19 mouse cellular contexts compared by ENCODE assay signal in genomic region chr9:77586806-77587591, GRCm38 (mm10). TPM values are rescaled to one million over a fixed set of nuclear protein-coding genes. Genes with fewer than 3 reads are reported as not detected.
DNase-seq lines count a peak whose midpoint lies in the region; ATAC-seq and TF ChIP-seq lines count a peak whose summit lies in the region.
"Had no signal": no experiment of that assay in that cellular context is flagged by ENCODE, and none has a peak within 500 bp of the region (broad histone marks: within the 10 kb centered on the region; RNA-seq: fewer than 3 reads in every experiment).

No protein-coding gene starts in this region.

- H3K4me1 ChIP-seq in hindbrain, postnatal 0 days (ENCODE audit: insufficient read depth, low read length): no peaks in the 10 kb centered on the region
- H3K4me1 ChIP-seq in hindbrain, embryonic 11.5 days (replicated peaks; ENCODE audit: control insufficient read depth, insufficient read depth, low read length): no peaks in the 10 kb centered on the region
- peaks cover 44% of the 10 kb centered on the region for H3K4me1 ChIP-seq in forebrain, embryonic 10.5 days
- H3K4me1 ChIP-seq in limb, embryonic 15.5 days: no peaks in the 10 kb centered on the region
- H3K4me1 ChIP-seq: kidney, embryonic 15.5 days; neural tube, embryonic 13.5 days had no signal

- DNase-seq in hindbrain, postnatal 0 days (ENCODE audit: low spot score): no peak
- no peak for DNase-seq in hindbrain, embryonic 11.5 days (ENCODE audit: low spot score)
- DNase-seq in CD4-positive, CD25-positive, alpha-beta regulatory T cell, adult 2 months (ENCODE audit: low read depth, low spot score): peak; percentile 27
- DNase-seq in forebrain, embryonic 10.5 days (ENCODE audit: extremely low spot score, low spot score): no peak
- no peak for DNase-seq in ovary, postnatal 14 days (ENCODE audit: low spot score)
- DNase-seq in heart, postnatal 4 days: no peak
- no peak for DNase-seq in spleen, postnatal 10 days (ENCODE audit: low spot score in 2 of 2)
- DNase-seq: cerebellum, adult 11-12 months; heart, adult 2 months; heart, postnatal 14 days; lung, postnatal 36 days; right cerebral cortex, adult 18-20 months; spleen, adult 18-20 months had no signal

- TF ChIP-seq CTCF in hindbrain, postnatal 0 days (IDR thresholded peaks at IDR 0.05; ENCODE audit: low read depth): no peak

- peak; percentile 27; the same call in 1 of the 2 replicates for ATAC-seq in hindbrain, postnatal 0 days
- no peak for ATAC-seq in hindbrain, embryonic 11.5 days (ENCODE audit: low FRiP score)
- 0 out of 2 replicates have a peak, but pooled peaks have one; percentile 19 for ATAC-seq in limb, embryonic 15.5 days (ENCODE audit: insufficient number of reproducible peaks, low FRiP score, low TSS enrichment, low read depth)

- no peak overlapping the region for H3K27ac ChIP-seq in hindbrain, postnatal 0 days
- H3K27ac ChIP-seq in hindbrain, embryonic 11.5 days (ENCODE audit: low read depth, low read length): no peak overlapping the region
- H3K27ac ChIP-seq in forebrain, embryonic 10.5 days: peak overlapping the region; percentile 13; the same call in 1 of the 2 replicates
- H3K27ac ChIP-seq in limb, embryonic 15.5 days: no peak overlapping the region
- H3K27ac ChIP-seq: heart, adult 2 months; kidney, embryonic 15.5 days; liver, embryonic 14.5 days; neural tube, embryonic 13.5 days had no signal

- no peaks in the 10 kb centered on the region for H3K36me3 ChIP-seq in hindbrain, postnatal 0 days (ENCODE audit: insufficient read depth, low read length)
- H3K36me3 ChIP-seq in hindbrain, embryonic 11.5 days (ENCODE audit: control insufficient read depth, insufficient read depth, low read length): no peaks in the 10 kb centered on the region
- no peaks in the 10 kb centered on the region for H3K36me3 ChIP-seq in forebrain, embryonic 10.5 days (replicated peaks)
- no peaks in the 10 kb centered on the region for H3K36me3 ChIP-seq in limb, embryonic 15.5 days
- H3K36me3 ChIP-seq: kidney, embryonic 15.5 days; neural tube, embryonic 13.5 days had no signal

- no peaks in the 10 kb centered on the region for H3K9me3 ChIP-seq in hindbrain, postnatal 0 days (ENCODE audit: low read length)
- H3K9me3 ChIP-seq in hindbrain, embryonic 11.5 days (ENCODE audit: control insufficient read depth, low read length): no peaks in the 10 kb centered on the region
- no peaks in the 10 kb centered on the region for H3K9me3 ChIP-seq in forebrain, embryonic 10.5 days
- H3K9me3 ChIP-seq in limb, embryonic 15.5 days: no peaks in the 10 kb centered on the region
- H3K9me3 ChIP-seq: kidney, embryonic 15.5 days; neural tube, embryonic 13.5 days had no signal

- H3K9ac ChIP-seq in hindbrain, postnatal 0 days (replicated peaks; ENCODE audit: low read length): no peak overlapping the region
- H3K9ac ChIP-seq in hindbrain, embryonic 11.5 days (ENCODE audit: low read depth, low read length): no peak overlapping the region
- no peak overlapping the region for H3K9ac ChIP-seq in limb, embryonic 15.5 days
- H3K9ac ChIP-seq: kidney, embryonic 15.5 days; liver, embryonic 14.5 days; neural tube, embryonic 13.5 days had no signal

- 36% methylated on average over 6 of the region's 6 CpGs for WGBS in hindbrain, postnatal 0 days
- WGBS in hindbrain, embryonic 11.5 days: 54% methylated on average over 6 of the region's 6 CpGs
- 58% methylated on average over 6 of the region's 6 CpGs for WGBS in forebrain, embryonic 10.5 days
- 59% methylated on average over 6 of the region's 6 CpGs for WGBS in limb, embryonic 15.5 days

- no peaks in the 10 kb centered on the region for H3K27me3 ChIP-seq in hindbrain, postnatal 0 days (ENCODE audit: insufficient read depth, low read length)
- H3K27me3 ChIP-seq in hindbrain, embryonic 11.5 days (ENCODE audit: control insufficient read depth, insufficient read depth, low read length): no peaks in the 10 kb centered on the region
- H3K27me3 ChIP-seq in forebrain, embryonic 10.5 days (ENCODE audit: poor library complexity, severe bottlenecking): no peaks in the 10 kb centered on the region
- H3K27me3 ChIP-seq in limb, embryonic 15.5 days: no peaks in the 10 kb centered on the region
- H3K27me3 ChIP-seq: kidney, embryonic 15.5 days; neural tube, embryonic 13.5 days had no signal

- no peak overlapping the region for H3K4me2 ChIP-seq in hindbrain, postnatal 0 days (ENCODE audit: low read depth, low read length)
- H3K4me2 ChIP-seq in hindbrain, embryonic 11.5 days (replicated peaks; ENCODE audit: low read depth, low read length): no peak overlapping the region
- H3K4me2 ChIP-seq in limb, embryonic 15.5 days: no peak overlapping the region
- H3K4me2 ChIP-seq: kidney, embryonic 15.5 days; neural tube, embryonic 13.5 days had no signal

- no peak overlapping the region for H3K4me3 ChIP-seq in hindbrain, postnatal 0 days (ENCODE audit: low read length)
- H3K4me3 ChIP-seq in hindbrain, embryonic 11.5 days (ENCODE audit: low read depth, low read length): no peak overlapping the region
- no peak overlapping the region for H3K4me3 ChIP-seq in forebrain, embryonic 10.5 days
- H3K4me3 ChIP-seq in limb, embryonic 15.5 days: no peak overlapping the region
- H3K4me3 ChIP-seq: heart, adult 2 months; kidney, embryonic 15.5 days; neural tube, embryonic 13.5 days had no signal

RNA-seq across cellular contexts. Expression of gene Lrrc1, which starts 42.3 kb away (rescaled TPM):
- 19.8 and 49.7 TPM in 2 replicates for total RNA-seq in hindbrain, postnatal 0 days (2014; rRNA removed)
- polyA plus RNA-seq in hindbrain, postnatal 0 days (2015; fragmentation: Nextera tagmentation; extraction: Ambion mirVana): 7.4 and 7.6 TPM in 2 replicates
- polyA plus RNA-seq in hindbrain, embryonic 11.5 days (2014; fragmentation: Nextera tagmentation; extraction: Ambion mirVana): 9.0 and 10.2 TPM in 2 replicates
- polyA plus RNA-seq in forebrain, embryonic 10.5 days (2016; fragmentation: Nextera tagmentation; extraction: Ambion mirVana): 14.4 and 15.9 TPM in 2 replicates
- polyA plus RNA-seq in limb, embryonic 15.5 days (2015; fragmentation: Nextera tagmentation; extraction: Ambion mirVana): 14.8 and 17.0 TPM in 2 replicates
- total RNA-seq in heart, postnatal 4 days (2021): 10 to 100 TPM; 42.3 to 45.2 TPM

RNA-seq across cellular contexts. Expression of gene Klhl31, which starts 49.3 kb away (rescaled TPM):
- 0.05 and 0.36 TPM in 2 replicates for total RNA-seq in hindbrain, postnatal 0 days (2014; rRNA removed)
- 0.14 and 0.20 TPM in 2 replicates for polyA plus RNA-seq in hindbrain, postnatal 0 days (2015; fragmentation: Nextera tagmentation; extraction: Ambion mirVana)
- 1.1 and 1.6 TPM in 2 replicates for polyA plus RNA-seq in hindbrain, embryonic 11.5 days (2014; fragmentation: Nextera tagmentation; extraction: Ambion mirVana)
- 0.20 and 0.22 TPM in 2 replicates for polyA plus RNA-seq in forebrain, embryonic 10.5 days (2016; fragmentation: Nextera tagmentation; extraction: Ambion mirVana)
- polyA plus RNA-seq in limb, embryonic 15.5 days (2015; fragmentation: Nextera tagmentation; extraction: Ambion mirVana): 10.3 and 30.3 TPM in 2 replicates
- 10 to 100 TPM; 94.8 to 96.7 TPM for total RNA-seq in heart, postnatal 4 days (2021)
- total RNA-seq: common myeloid progenitor, adult 5-6 weeks; MEL had no signal
